11 mouse cellular contexts compared by ENCODE assay signal in the genomic region with DNA sequence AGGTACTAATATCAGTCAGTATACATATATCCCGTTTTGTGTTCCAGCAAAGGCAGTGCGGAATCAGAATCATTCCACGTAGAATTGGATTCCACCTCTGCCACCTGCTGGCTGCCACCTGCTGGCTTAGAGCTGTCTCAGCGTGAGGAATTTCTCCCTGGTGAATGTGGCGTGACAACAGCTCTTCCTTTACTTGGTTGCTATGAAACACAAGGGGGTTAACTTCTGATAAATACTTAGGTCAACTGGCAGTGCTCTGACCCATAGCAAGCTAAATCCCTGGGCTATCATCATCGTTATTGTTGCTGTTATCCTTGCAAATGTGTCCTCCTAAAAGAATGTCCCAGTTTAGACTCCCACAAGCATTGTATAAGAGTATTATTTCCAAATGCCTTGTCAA. TPM values are rescaled to one million over a fixed set of nuclear protein-coding genes. Genes with fewer than 3 reads are reported as not detected.
DNase-seq lines count a peak whose midpoint lies in the region; ATAC-seq and TF ChIP-seq lines count a peak whose summit lies in the region.
"Had no signal": no experiment of that assay in that cellular context is flagged by ENCODE, and none has a peak within 500 bp of the region (broad histone marks: within the 10 kb centered on the region; RNA-seq: fewer than 3 reads in every experiment).

No protein-coding gene starts in this region.

- peak; percentile 14 to 60 for DNase-seq in adrenal gland, adult (ENCODE audit: inconsistent age in 2 of 2, low spot score in 1 of 2)
- DNase-seq in adrenal gland, postnatal 4 days (ENCODE audit: low spot score in 2 of 2): no peak
- DNase-seq in ES-E14 (ENCODE audit: low read depth, low spot score): peak; percentile 35
- peak; percentile 33 to 60 for DNase-seq in frontal cortex, postnatal 36 days (ENCODE audit: low spot score in 2 of 2)
- DNase-seq in lung, postnatal 36 days: peak; percentile 24
- peak; percentile 16 for DNase-seq in telencephalon, adult 2 months (ENCODE audit: low read depth, low spot score)
- DNase-seq in gastrocnemius, adult 18-20 months (ENCODE audit: low spot score): no peak

- no peak overlapping the region for H3K4me2 ChIP-seq in kidney, embryonic 14.5 days (replicated peaks; ENCODE audit: low read depth, low read length)
- H3K4me2 ChIP-seq: embryonic facial prominence, embryonic 13.5 days; liver, embryonic 15.5 days had no signal

- no peaks in the 10 kb centered on the region for H3K27me3 ChIP-seq in kidney, embryonic 14.5 days (ENCODE audit: control insufficient read depth, insufficient read depth, low read length)
- H3K27me3 ChIP-seq: embryonic facial prominence, embryonic 13.5 days; liver, embryonic 15.5 days had no signal

- peak; percentile 83; the same call in 1 of the 2 replicates for ATAC-seq in kidney, embryonic 14.5 days (ENCODE audit: low FRiP score, low TSS enrichment)

- in situ Hi-C loops in ES-E14 (cut with MboI; ENCODE audit: low sequenced_read_pairs in 2 of 2, unreplicated experiment in 2 of 2): no loop called here

- H3K36me3 ChIP-seq in ES-E14 (ENCODE audit: control insufficient read depth, insufficient read depth, low read length, poor library complexity, severe bottlenecking): no peaks in the 10 kb centered on the region
- H3K36me3 ChIP-seq in kidney, embryonic 14.5 days (ENCODE audit: control insufficient read depth, insufficient read depth, low read length): no peaks in the 10 kb centered on the region
- H3K36me3 ChIP-seq: embryonic facial prominence, embryonic 13.5 days; liver, embryonic 15.5 days had no signal

- H3K9ac ChIP-seq in ES-E14 (ENCODE audit: insufficient read depth, low read depth, low read length, poor library complexity, severe bottlenecking): no peak overlapping the region
- no peak overlapping the region for H3K9ac ChIP-seq in kidney, embryonic 14.5 days (ENCODE audit: low read depth, low read length)
- H3K9ac ChIP-seq: embryonic facial prominence, embryonic 13.5 days; liver, embryonic 15.5 days had no signal

- no peaks in the 10 kb centered on the region for H3K9me3 ChIP-seq in ES-E14 (ENCODE audit: control insufficient read depth, insufficient read depth, low read depth, low read length)
- no peaks in the 10 kb centered on the region for H3K9me3 ChIP-seq in kidney, embryonic 14.5 days (ENCODE audit: control insufficient read depth, low read length)
- H3K9me3 ChIP-seq: embryonic facial prominence, embryonic 13.5 days; liver, embryonic 15.5 days had no signal

- no peaks in the 10 kb centered on the region for H3K4me1 ChIP-seq in ES-E14 (ENCODE audit: control insufficient read depth in 2 of 2, insufficient read depth in 2 of 2, low read length in 2 of 2, poor library complexity in 1 of 2)
- no peaks in the 10 kb centered on the region for H3K4me1 ChIP-seq in kidney, embryonic 14.5 days (ENCODE audit: control insufficient read depth, insufficient read depth, low read length)
- H3K4me1 ChIP-seq: embryonic facial prominence, embryonic 13.5 days; liver, embryonic 15.5 days had no signal

- 10% methylated on average over 6 of the region's 6 CpGs for WGBS in kidney, embryonic 14.5 days

- H3K27ac ChIP-seq in ES-E14 (ENCODE audit: insufficient read depth, low read depth, low read length, poor library complexity, severe bottlenecking): no peak overlapping the region
- no peak overlapping the region for H3K27ac ChIP-seq in kidney, embryonic 14.5 days (ENCODE audit: low read depth, low read length)
- H3K27ac ChIP-seq: embryonic facial prominence, embryonic 13.5 days; liver, embryonic 15.5 days had no signal

- H3K4me3 ChIP-seq in ES-E14 (ENCODE audit: insufficient read depth in 1 of 2, low read depth in 1 of 2, low read length in 2 of 2, poor library complexity in 1 of 2, severe bottlenecking in 1 of 2): no peak overlapping the region
- no peak overlapping the region for H3K4me3 ChIP-seq in kidney, embryonic 14.5 days (ENCODE audit: low read length)
- H3K4me3 ChIP-seq: embryonic facial prominence, embryonic 13.5 days; liver, embryonic 15.5 days had no signal

TF ChIP-seq in ES-E14, 5 proteins besides CTCF, POLR2A, EP300 and RAD21:
- TF ChIP-seq HCFC1 (IDR thresholded peaks at IDR 0.05; ENCODE audit: borderline replicate concordance, insufficient read depth, low read length) (no peak), MAFK (IDR thresholded peaks at IDR 0.05; ENCODE audit: insufficient read depth, low read depth, low read length) (no peak), CHD2 (IDR thresholded peaks at IDR 0.05; ENCODE audit: low read depth, low read length) (no peak), ZNF384 (IDR thresholded peaks at IDR 0.05; ENCODE audit: low read depth, low read length) (no peak), ZC3H11A (IDR thresholded peaks at IDR 0.05; ENCODE audit: borderline replicate concordance, low read depth, low read length) (no peak)

RNA-seq across cellular contexts. Expression of a gene that starts 17.2 kb away (rescaled TPM):
- not detected for total RNA-seq in adrenal gland, postnatal 4 days (2021)
- total RNA-seq in ES-E14 (2012; rRNA removed): not detected in 2 replicates
- polyA plus RNA-seq in kidney, embryonic 14.5 days (2014; fragmentation: Nextera tagmentation; extraction: Ambion mirVana): not detected in 2 replicates
- total RNA-seq in gastrocnemius, adult 18-20 months (2021): not detected
- polyA plus RNA-seq: embryonic facial prominence, embryonic 13.5 days; liver, embryonic 15.5 days; stomach, embryonic 16.5 days had no signal

RNA-seq across cellular contexts. Expression of a gene that starts 23.6 kb away (rescaled TPM):
- total RNA-seq in adrenal gland, postnatal 4 days (2021): under 1 TPM; 0.22 to 0.28 TPM
- total RNA-seq in ES-E14 (2012; rRNA removed): 0.21 and 0.40 TPM in 2 replicates
- 0.54 and 0.63 TPM in 2 replicates for polyA plus RNA-seq in kidney, embryonic 14.5 days (2014; fragmentation: Nextera tagmentation; extraction: Ambion mirVana)
- not detected for total RNA-seq in gastrocnemius, adult 18-20 months (2021)
- polyA plus RNA-seq: liver, embryonic 15.5 days had no signal

RNA-seq across cellular contexts. Expression of a gene that starts 36.0 kb away (rescaled TPM):
- total RNA-seq in adrenal gland, postnatal 4 days (2021): not detected
- total RNA-seq in ES-E14 (2012; rRNA removed): not detected in 2 replicates
- polyA plus RNA-seq in kidney, embryonic 14.5 days (2014; fragmentation: Nextera tagmentation; extraction: Ambion mirVana): not detected in 2 replicates
- total RNA-seq in gastrocnemius, adult 18-20 months (2021): not detected
- polyA plus RNA-seq: embryonic facial prominence, embryonic 13.5 days; liver, embryonic 15.5 days; stomach, embryonic 16.5 days had no signal

Comparison
In these comparisons a context has a peak if more than half of its experiments do, and no peak if none do; other contexts are left out.
1. DNase-seq: peak in adrenal gland, adult (2 of 2), ES-E14 (single experiment), frontal cortex, postnatal 36 days (2 of 2), lung, postnatal 36 days (single experiment) and telencephalon, adult 2 months (single experiment); none in adrenal gland, postnatal 4 days (0 of 2) and gastrocnemius, adult 18-20 months (single experiment).